Mouse (Mus musculus) adrenal gland, postnatal 10 days (tissue): ENCODE measurements around the gene Cdk14. TPM values are rescaled to one million over a fixed set of nuclear protein-coding genes. Genes with fewer than 3 reads are reported as not detected.
A peak's percentile ranks its signal among the peaks of the same experiment; 100 is the strongest.

Experiments used
- DNase-seq: peaks from one replicate; pipeline ENCODE4 v3.0.0; 2021; ENCODE audit warnings: mixed read lengths
- total RNA-seq, 2 experiments: library from RNA; stranded (reverse); gene quantifications; 2 replicates each; pipeline ENCODE4 v1.2.3; 2021

The Cdk14 gene
- total RNA-seq, 2 experiments from 2014 or later: 17.8 to 21.9 TPM

DNA sequence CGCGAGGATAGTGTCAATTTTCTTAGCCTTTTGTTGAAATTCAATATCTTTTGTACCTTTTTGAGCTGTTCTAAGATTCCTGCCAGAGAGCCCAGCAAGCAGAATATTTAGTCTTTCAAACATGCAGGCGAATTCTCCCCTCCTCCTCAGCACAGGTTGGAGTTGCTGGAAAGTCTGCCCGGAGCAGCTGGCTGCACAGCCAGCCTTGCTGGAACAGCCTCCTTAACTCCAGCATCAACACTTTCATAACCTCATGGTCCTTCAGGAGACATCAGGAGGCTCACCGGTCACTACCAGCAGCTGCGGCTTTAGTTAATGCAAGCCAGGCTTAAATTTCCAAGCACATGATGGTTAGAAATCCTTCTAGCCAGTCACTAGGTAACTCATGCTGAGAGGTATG, 105.8 kb downstream of the Cdk14 start:
- no peak for DNase-seq

DNA sequence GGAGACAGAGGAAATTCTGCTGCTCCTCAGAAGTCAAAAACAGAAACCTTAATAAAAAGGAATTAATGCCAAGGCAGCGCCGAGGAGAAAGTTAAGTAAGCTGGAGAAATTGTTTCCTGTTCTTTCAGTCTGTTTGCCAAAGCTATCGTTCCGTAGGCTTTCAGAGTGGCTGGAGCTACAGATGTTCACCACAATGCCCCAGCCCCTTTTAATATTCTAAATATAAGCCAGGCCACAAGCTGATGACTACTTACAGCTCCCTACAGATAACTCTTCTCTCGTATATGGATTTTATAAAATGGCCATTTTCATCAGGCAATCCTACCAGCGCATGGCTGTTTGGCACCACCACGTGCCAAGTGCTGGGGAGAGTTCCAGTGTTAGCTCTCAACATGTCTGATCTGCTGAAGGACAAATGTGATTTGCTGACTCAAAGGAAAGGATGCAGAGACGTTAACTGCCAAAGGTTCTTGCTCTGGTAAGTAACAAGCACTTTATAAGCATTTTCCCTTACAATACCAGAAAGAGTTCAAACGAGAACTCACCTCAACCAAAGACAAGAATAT, 106.8 kb downstream of the Cdk14 start:
- DNase-seq: no peak

DNA sequence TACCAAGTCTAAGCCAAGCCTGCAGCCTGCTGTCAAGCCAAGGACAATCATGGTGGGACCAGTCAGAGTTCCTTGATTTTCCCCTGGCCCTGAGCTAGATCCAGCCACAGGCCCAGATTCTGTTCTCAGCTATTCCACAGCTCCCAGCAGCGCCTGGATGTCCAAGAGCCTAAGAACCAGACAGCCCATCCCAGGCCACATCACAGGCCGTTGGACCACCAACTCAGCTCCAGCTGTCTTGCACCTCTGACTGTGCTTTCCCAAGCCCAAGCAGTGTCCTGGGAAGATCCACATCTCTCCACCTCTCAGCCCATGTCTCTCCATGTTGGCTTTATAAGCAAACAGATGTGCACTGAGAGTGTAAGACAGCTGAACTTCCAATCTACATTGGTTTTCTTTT, 114.8 kb downstream of the Cdk14 start:
- no peak for DNase-seq

DNA sequence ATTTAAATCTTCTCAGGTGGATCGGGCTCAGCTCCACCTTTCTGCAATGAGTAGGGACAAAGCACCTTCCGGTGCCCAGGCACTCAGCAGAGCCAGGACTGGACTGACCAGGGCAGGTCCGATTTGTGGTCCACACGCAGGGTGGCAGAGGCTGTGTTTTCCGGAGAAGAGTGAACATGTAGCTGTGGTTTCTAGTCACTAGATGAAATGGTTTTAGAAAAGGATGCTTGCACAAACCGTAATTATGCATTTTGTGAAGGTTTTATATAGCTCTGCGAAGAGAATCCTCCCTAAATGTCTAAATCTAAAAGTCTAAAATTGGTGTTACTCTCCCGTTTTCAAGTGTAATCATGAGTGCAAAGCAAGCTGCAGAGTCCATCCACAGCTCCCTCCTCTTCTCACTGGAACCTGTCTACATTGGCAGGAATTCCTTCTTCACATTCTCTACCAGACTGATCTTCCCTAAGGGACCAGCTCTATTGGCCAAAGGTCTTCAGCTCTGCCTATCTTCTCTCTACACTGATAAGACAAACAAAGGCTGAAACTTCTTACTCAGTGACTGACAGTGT, 116.9 kb downstream of the Cdk14 start:
- no peak for DNase-seq

DNA sequence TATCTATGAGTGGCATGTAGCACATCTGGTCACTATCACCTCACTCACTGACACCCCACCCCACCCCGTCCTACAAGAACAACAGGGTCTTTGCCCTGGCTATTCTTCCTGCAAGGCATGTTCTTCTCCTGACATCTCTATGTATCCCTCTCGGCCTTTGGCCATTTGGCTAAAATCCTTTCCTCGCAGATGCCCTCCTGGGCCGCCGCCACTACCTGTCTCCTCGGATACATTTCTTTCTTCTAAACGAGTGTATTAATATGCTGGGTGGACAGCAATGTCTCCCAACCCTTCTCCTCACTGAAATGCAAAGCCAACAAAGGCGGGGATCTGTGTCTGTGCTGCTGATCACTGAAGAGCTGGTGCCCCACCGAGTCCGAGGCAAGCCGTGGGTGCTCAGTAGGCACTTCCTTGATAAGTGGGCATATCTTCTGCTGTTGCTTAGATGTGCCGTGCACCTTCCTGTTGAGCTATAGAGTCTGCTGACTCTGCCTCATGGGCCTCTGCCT, 118.5 kb downstream of the Cdk14 start:
- no peak for DNase-seq

DNA sequence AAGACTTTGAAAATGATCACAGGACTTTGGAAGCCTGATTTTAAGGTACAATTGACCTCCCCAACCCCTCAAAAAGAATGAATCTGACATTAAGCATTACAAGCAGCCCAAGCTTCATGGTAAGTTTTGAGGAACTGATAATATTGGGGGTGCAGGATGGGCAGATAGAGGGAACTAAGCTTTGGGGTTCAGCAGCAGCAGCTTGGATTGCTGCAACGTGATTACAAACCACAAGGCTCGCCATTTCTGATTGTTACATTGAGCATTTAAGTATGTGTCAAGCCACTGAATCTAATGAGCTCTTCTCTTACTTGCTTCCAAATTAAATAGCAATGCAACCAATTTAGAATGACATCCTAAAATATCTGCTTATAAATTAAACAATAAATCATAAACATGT, 119.1 kb downstream of the Cdk14 start:
- DNase-seq: no peak

DNA sequence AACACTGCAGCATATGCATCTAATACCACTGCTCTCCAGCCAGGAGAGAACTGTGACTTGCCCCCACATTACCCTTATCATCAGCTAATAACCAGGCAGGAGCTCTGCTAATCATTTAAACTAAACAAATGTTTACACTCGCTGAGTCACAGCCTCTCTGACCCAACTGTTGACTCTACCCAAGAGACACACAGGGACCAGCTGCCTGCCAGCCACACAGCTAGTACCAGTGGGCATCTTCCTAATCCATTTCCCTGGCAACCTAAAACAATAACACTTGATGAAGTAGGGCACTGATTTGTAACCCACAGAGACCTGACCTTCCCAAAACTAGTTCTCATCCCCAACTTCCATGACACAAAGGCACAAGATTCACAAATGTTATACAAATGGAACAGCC, 119.8 kb downstream of the Cdk14 start:
- DNase-seq: no peak

DNA sequence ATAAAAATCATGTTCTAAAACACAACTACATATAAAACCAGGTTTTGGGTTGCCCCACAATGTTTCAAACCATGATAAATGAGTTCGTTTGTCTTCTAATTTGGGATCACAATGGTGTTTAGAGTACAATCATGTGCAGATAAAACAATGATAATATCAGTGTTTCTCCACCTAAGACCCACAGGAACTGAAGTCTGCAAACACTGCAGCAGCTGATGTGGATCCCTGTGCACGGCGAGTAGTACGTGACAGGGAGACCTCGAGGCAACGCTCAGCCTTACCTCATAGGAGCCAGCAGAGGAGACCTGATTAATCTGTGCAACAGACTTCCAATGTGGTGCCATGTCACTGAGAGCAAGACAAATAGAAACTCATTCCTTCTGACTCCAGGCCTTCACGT, 122.9 kb downstream of the Cdk14 start:
- no peak for DNase-seq

DNA sequence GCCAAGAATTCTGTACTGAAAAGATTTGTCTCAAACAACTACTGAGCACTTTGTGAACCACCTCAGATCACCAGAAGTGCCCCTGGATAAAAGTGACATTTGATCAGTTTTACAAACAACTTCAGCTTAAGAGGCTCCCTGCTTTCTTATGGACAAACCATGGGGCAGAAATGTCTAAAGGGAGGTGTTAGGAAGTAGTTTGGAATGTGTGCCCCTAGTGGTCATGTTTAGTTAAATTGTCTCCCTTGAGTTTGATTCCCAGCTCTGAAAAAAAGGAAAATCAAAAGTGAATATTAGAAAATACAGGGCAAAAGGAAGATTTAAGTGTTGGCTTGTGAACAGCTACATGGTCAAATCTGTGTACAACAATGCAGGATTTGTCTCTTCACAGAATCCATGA, 123.3 kb downstream of the Cdk14 start:
- DNase-seq: no peak

DNA sequence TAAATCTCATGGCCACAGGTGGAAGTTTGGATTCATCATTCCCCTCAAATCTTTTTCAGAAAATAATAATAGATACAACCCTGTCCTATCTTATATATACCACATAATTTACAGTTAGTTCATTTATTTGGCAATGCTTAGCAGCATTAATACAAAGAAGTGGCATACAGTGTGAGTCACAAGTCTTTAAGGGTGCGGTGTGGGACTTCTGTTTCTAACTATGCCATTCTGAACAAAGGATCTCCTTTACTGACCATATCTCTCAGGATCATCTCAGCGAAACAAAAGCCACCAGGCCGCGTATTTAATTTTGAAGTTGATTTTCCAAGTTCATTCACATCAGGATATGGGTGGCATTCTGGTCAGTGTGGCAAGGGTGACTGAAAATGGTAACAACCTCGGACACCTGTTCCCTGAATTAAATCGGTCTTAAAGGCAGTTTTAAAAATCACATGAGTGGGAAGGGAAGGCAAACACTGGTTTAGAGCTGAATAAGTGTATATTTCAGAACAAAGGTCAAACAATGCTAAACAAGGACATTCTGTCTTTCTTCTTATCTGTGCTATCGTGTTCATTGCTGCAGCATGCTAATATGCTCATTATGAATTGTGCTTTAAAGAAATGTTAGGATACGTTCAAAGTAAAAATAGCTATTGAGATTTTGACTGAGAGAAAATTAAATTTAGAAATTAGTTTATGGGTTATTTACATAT, 127.1 kb downstream of the Cdk14 start:
- DNase-seq: no peak

DNA sequence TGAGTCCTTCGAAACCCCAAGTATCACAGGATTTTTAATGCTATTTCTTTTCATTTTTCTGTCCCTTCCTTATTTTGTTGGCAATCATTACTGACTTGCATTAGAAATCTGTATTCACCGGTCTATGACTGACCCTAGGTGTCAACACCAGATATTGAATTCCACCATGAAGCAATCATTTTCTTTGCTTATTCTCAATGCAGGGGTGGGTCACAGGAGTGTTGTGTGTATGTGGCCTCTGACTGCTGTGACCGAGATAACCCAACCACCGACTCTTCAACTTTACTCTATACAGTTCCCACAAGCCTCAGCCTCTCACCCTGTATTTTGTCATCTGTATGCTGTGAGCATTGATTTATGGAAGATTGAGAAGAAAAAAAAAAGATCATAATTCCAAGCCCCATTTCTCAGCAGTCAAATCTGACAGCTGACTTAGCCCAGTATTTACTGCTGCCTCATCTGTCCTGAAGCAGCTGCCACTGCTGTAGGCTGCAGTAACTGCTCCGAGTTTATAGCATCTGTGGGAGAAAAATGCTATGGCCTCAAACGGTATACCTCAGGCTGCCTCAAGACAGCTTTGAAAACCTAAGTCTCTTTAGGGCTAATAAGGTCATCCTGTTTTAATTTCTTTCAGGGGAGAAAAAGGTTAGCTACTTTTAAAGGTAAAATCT, 128.7 kb downstream of the Cdk14 start:
- no peak for DNase-seq

DNA sequence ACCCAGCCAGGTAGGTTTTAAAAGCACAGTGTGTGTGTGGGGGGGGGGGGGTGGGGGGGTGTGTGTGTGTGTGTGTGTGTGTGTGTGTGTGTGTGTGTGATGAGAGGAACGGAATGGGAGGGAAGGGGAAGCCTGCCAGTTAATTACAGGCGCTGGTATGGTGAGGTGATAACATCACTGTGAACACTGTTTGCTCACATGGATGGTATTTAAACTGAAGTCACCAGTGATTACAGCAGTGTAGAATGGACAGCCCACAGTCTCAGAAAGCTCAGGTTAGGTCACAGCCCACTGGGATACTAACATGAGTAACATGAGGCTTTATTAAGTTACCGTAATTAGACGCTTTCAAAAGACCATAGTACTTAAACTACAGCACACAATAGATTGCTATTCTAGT, 129.4 kb downstream of the Cdk14 start:
- no peak for DNase-seq

DNA sequence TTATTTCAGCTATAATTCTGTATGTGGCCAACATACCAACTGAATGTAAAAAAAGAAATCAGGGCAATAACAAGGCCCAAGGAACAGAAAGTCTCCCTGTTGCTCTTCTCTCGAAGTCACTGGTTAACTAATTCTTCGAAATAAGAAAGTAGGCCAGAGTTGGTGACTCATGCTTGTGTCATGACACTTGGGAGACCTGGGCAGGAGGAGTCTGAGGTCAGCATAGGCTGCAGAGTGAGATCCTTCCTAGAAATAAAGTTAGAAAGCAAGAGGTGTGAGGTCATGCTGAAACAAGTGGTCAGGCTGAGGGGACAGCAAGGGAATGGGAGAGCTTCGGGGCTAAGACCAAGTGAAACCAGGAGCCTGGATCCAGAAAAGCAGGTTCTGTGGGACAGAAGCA, 134.2 kb downstream of the Cdk14 start:
- no peak for DNase-seq

DNA sequence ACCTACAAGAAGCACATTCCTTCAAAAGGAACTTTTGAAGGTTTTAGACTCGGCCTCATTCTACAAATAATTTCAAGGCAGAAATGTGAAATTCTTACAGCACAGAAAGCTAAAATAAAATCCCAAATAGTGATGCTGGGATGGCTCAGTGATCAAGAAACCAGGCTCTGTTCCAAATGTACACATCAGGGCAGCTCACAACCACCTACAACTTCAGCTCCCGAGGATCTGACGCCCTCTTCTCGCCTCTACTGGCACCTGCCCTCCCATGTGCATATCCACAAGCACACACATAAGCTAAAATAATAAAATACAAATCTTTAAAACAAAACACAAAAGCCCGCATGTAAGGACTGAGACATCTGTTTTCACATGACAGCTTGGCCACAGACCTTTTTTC, 135.6 kb downstream of the Cdk14 start:
- no peak for DNase-seq

DNA sequence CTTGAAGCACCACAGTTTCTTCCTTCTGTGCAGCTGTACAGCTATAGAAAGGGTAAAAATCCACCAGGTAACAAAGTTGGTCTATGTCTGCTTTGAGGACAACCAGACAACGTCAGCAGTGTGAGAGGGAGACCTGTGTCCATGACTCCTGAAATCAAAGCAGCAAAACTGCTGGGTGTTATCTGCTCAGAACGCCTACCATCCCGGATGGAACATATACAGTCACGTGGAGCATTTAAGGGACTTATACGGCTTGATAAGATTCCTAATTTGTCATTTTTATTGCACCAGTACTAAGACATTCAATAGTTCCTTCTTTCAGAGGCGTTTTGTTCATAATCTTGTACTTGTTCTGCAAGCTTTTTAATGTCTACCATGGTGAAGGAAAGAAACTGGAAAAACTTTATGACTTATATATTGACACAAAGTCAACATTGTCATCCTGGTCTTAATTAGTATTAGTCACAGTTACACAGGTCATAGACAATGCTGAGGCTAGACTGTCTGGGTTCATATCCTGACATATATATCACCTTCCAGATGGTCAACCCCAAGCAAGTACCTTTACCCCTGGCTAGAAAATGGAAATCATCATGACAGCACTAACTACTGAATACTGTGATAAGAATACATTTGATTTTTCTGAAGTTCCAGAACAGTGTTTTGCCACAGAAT, 136.2 kb downstream of the Cdk14 start:
- no peak for DNase-seq

DNA sequence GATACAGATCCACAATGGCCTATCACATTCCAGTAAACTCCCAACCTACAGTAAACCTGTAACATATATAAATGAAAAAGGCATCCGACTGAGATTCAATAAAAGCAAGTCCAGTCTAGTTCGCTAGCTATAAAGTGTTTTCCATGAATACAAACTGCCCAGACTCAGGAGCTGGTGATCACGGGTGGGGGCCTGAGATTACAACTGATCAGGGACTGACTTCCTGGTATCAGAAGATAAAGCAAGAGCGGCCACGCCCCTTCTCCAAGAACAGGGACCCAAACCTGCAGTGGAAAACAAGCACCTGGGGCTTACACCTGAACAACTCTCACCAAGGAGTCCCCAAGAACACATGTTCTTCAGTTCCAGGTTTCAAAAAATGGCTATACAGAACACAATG, 137.7 kb downstream of the Cdk14 start:
- no peak for DNase-seq

DNA sequence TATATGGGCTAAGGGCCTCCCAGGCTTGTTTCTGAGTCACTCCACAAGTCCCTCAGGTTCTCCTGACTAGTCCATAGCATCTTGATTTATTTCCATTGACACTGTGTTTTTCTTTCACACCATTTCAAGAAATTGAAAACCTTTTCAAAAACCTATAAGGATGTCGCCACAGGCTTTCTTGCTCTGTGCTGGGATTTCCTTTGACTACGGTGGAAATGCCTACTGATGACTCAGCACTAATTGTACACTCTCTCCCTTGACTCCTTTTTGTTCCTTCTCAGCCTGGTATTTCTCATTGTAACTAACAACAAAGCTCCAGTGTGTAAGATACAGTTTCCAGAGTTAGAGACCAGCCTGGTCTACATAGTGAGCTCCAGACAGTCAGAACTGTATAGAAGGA, 144.8 kb downstream of the Cdk14 start:
- no peak for DNase-seq

DNA sequence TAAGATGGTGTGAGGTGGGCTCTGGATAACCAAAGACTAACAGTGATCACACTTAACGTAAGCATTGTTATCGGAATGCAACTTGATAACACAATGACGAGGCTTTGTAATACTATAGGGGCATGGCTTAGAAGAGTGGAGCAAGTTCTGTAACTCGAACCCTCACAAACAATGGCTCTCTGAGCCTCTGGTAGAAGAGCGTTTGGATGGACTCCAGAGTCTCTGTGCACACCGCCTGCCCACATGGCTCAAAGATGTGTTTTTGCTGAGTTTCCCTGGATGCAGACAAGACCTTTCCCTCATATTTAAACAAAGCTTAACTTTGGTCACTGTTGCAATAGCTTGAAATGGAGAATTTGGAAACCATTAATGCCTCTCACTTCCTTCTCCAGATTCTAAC, 145.8 kb downstream of the Cdk14 start:
- no peak for DNase-seq

DNA sequence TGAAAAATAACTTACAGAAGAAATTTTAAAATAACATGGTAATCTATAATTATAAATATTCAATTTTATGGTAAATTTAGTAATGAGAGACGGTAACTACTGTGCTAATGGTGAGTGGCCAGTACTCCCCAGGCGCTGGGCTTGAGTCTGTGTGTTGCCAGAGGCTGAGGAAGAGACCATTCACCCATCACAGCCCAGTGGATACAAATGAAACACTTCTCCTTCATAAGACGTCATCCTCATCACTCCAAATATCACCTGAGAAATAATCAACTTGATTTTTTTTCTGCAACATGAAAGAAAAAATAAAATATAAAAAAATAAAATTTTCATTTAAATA, 153.4 kb downstream of the Cdk14 start:
- DNase-seq: no peak

DNA sequence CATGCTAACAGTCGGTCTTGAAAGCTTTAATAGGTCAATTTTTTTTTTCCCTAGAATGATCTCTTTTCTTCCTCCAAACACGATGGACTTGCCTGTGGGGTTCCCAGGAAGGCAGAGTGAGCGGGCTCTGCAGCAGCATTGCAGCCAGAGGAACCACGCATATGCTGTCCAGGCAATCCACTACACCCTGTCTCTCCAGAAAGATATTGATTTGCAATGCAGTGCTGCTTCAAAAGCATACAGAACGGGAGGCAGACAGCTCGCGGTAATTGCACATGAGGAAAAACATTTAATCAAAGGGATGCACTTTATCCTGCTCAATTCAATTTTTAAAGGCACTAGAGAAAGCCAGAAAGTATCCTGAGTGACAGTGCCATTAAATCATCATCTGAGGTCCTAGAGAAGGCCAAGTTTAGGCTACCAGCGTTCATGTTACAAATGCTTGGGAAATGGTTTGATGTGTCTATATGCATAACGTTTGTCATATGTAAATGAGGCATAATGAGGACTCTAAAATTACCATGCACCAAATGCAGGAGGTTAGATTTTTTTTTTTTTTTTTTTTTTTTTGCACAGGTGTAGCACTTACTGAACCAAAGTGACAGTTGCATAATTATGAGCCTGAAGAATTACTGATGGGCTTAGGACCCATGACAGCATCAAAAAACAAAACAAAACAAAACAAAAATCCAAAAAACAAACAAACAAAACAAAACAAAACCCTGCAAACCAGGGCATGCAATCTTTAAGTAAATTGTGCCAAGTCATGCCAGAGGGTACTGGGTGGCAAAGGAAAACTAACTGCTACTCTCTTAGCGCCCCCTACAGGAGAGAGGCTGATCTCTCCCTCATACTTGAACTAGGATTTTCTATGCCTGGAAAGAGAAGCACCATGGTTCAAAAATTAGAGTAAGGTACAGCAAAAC, 154.0 kb downstream of the Cdk14 start:
- DNase-seq: peak; percentile 80

DNA sequence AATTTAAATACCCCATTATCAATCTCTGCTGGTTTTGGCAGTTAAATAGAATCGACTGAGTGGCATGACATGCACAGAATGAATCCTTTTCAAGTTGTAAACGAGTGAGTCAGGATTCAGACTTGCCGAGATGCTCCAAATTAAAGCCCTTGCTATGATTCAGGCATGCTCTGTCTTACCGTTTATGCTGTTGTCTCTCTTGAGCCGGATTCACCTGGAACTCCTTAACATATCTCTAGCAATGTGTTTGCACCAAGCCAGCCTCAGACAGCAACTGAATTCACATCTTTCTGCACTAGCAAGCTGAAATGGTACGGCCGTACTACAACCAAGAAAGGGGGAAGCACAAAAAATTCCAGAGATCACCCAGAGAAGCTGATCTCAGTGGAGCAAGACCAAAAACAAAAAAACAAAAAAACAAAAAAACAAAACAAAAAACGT, 154.7 kb downstream of the Cdk14 start:
- no peak for DNase-seq

DNA sequence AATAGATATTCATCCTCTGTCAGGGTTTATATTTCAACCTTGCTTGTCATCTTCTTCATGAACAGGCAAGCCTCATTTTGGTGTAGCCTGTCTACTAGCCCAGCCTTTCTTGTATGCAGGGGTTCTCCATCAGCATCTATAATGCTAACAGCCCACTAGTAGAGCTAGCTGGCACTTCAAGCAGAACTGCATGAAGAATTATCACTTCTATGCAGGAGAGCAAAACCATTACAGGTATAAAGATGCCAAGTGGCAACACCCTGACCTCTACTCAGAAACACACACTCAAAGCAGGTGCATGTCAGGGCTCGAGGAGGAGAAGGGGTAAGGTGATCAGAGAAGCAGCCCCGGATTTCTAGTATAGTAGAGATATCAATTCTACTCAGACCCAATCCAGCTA, 155.4 kb downstream of the Cdk14 start:
- no peak for DNase-seq
